Mouse (Mus musculus) large intestine, adult 2 months (tissue): ENCODE results near the gene Clasp2. TPM values are rescaled to one million over a fixed set of nuclear protein-coding genes. Genes with fewer than 3 reads are reported as not detected.

Experiments
- polyA plus RNA-seq: library from polyadenylated mRNA; depleted of rRNA; stranded (reverse); fragments of >200 nt; gene quantifications from 2 replicates; pipeline ENCODE4 v1.2.3, GENCODE M21; 2012; rRNA removed

The Clasp2 gene
- polyA plus RNA-seq, 1 experiment, result 3.5 TPM

Other genes with a start within 250 kb of the Clasp2 start
- gene Pdcd6ip, start 33.2 kb upstream of the Clasp2 start, polyA plus RNA-seq, result 70.4 and 105 TPM in 2 replicates
- 41.6 and 46.8 TPM in 2 replicates for gene Ubp1, start 189.5 kb downstream of the Clasp2 start, polyA plus RNA-seq